In the genomic region with DNA sequence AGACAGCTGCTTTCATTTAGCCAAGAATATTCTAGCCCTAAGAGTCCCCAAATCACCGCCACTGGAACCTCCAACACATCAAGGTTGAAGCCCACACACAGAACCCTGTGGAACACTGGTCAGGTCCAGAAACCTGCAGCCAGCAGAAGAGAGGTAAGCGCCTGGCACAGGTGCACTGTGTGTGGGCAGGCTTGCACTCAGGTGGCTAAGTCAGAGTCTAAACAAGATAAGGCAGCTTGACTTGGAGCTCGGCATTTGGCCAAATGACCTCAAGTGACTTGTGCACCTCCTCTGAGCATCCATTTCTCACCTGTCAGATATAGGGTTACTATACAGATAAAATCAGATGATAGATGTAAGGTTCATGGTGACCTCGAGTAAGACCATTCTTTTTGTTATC, we compare ENCODE assay signal across 24 mouse cellular contexts. TPM values are rescaled to one million over a fixed set of nuclear protein-coding genes. Genes with fewer than 3 reads are reported as not detected.
DNase-seq lines count a peak whose midpoint lies in the region; ATAC-seq and TF ChIP-seq lines count a peak whose summit lies in the region.
"Had no signal": no experiment of that assay in that cellular context is flagged by ENCODE, and none has a peak within 500 bp of the region (broad histone marks: within the 10 kb centered on the region; RNA-seq: fewer than 3 reads in every experiment).

No protein-coding gene starts in this region.

- no peak for TF ChIP-seq EP300 in stomach, postnatal 0 days (optimal IDR thresholded peaks at IDR 0.05)

- 41% methylated on average over 4 of the region's 4 CpGs for WGBS in kidney, embryonic 16.5 days
- WGBS in kidney, adult 2 months: 61% methylated on average over 4 of the region's 4 CpGs
- WGBS in midbrain, embryonic 10.5 days: 85% methylated on average over 4 of the region's 4 CpGs
- WGBS in midbrain, embryonic 13.5 days: 91% methylated on average over 4 of the region's 4 CpGs
- WGBS in stomach, postnatal 0 days: 42% methylated on average over 4 of the region's 4 CpGs

- 0 out of 2 replicates have a peak, but pooled peaks have one; percentile 60 for ATAC-seq in kidney, embryonic 16.5 days (ENCODE audit: low FRiP score, low TSS enrichment)
- no peak for ATAC-seq in midbrain, embryonic 13.5 days
- ATAC-seq in stomach, postnatal 0 days (ENCODE audit: low FRiP score, low TSS enrichment): peak; percentile 65
- ATAC-seq: CD4-positive, CD25-positive, alpha-beta regulatory T cell, adult 4 months; forebrain, embryonic 14.5 days; forebrain, postnatal 0 days had no signal

- H3K27ac ChIP-seq in kidney, embryonic 16.5 days (ENCODE audit: low read length): no peak overlapping the region
- H3K27ac ChIP-seq in kidney, adult 2 months (ENCODE audit: insufficient read depth, low read depth, low read length): no peak overlapping the region
- no peak overlapping the region for H3K27ac ChIP-seq in midbrain, embryonic 10.5 days (replicated peaks)
- no peak overlapping the region for H3K27ac ChIP-seq in midbrain, embryonic 13.5 days
- no peak overlapping the region for H3K27ac ChIP-seq in stomach, postnatal 0 days (replicated peaks)
- H3K27ac ChIP-seq: embryonic facial prominence, embryonic 12.5 days; embryonic facial prominence, embryonic 15.5 days; gastrocnemius, adult 2 months; heart, embryonic 13.5 days; hindbrain, embryonic 14.5 days had no signal

- TF ChIP-seq CTCF in kidney, adult 2 months (conservative IDR thresholded peaks at IDR 0.05; ENCODE audit: insufficient read depth, insufficient read length, low read depth, low read length): no peak
- no peak for TF ChIP-seq CTCF in stomach, postnatal 0 days (IDR thresholded peaks at IDR 0.05; ENCODE audit: low read depth)

- no peak for DNase-seq in kidney, adult 2 months
- DNase-seq in midbrain, embryonic 10.5 days (ENCODE audit: low spot score): peak; percentile 7
- peak; percentile 62 for DNase-seq in stomach, postnatal 0 days (ENCODE audit: low spot score)
- DNase-seq in yolk sac, embryonic 10.5 days (ENCODE audit: low spot score): no peak
- DNase-seq: adrenal gland, adult 2 months; adrenal gland, postnatal 14 days; cerebellum, adult 11 months; cerebellum, adult 2 months; cerebellum, adult 9-11 months; cerebellum, postnatal 25 days; forebrain, postnatal 0 days; gastrocnemius, adult 2 months; gastrocnemius, postnatal 14 days; heart, adult 18-20 months; heart, postnatal 14 days; heart, postnatal 4 days had no signal

- no peak overlapping the region for H3K9ac ChIP-seq in kidney, embryonic 16.5 days (replicated peaks; ENCODE audit: low read length)
- no peak overlapping the region for H3K9ac ChIP-seq in midbrain, embryonic 13.5 days (replicated peaks)
- no peak overlapping the region for H3K9ac ChIP-seq in stomach, postnatal 0 days (ENCODE audit: low read length)
- H3K9ac ChIP-seq: embryonic facial prominence, embryonic 12.5 days; embryonic facial prominence, embryonic 15.5 days; forebrain, postnatal 0 days; heart, embryonic 13.5 days; hindbrain, embryonic 14.5 days had no signal

- peaks cover 28% of the 10 kb centered on the region for H3K4me1 ChIP-seq in kidney, embryonic 16.5 days (ENCODE audit: insufficient read depth, low read length)
- H3K4me1 ChIP-seq in kidney, adult 2 months (ENCODE audit: control insufficient read depth, insufficient read depth, low read length): no peaks in the 10 kb centered on the region
- H3K4me1 ChIP-seq in midbrain, embryonic 10.5 days: peaks cover 32% of the 10 kb centered on the region
- peaks cover 36% of the 10 kb centered on the region for H3K4me1 ChIP-seq in midbrain, embryonic 13.5 days (replicated peaks)
- peaks cover 4% of the 10 kb centered on the region for H3K4me1 ChIP-seq in stomach, postnatal 0 days (replicated peaks; ENCODE audit: control insufficient read depth, insufficient read depth)
- H3K4me1 ChIP-seq: embryonic facial prominence, embryonic 15.5 days had no signal

- H3K9me3 ChIP-seq in kidney, embryonic 16.5 days (ENCODE audit: low read length): no peaks in the 10 kb centered on the region
- H3K9me3 ChIP-seq in midbrain, embryonic 10.5 days (replicated peaks): no peaks in the 10 kb centered on the region
- no peaks in the 10 kb centered on the region for H3K9me3 ChIP-seq in midbrain, embryonic 13.5 days
- no peaks in the 10 kb centered on the region for H3K9me3 ChIP-seq in stomach, postnatal 0 days (ENCODE audit: control insufficient read depth, low read length)
- H3K9me3 ChIP-seq: embryonic facial prominence, embryonic 12.5 days; embryonic facial prominence, embryonic 15.5 days; heart, embryonic 13.5 days had no signal

- no peaks in the 10 kb centered on the region for H3K36me3 ChIP-seq in kidney, embryonic 16.5 days (ENCODE audit: insufficient read depth, low read length)
- H3K36me3 ChIP-seq in kidney, adult 2 months (ENCODE audit: control insufficient read depth, insufficient read depth, low read length): no peaks in the 10 kb centered on the region
- no peaks in the 10 kb centered on the region for H3K36me3 ChIP-seq in midbrain, embryonic 10.5 days
- H3K36me3 ChIP-seq in midbrain, embryonic 13.5 days: no peaks in the 10 kb centered on the region; the same call in 1 of the 2 replicates
- H3K36me3 ChIP-seq in stomach, postnatal 0 days (ENCODE audit: control insufficient read depth, insufficient read depth, low read length): no peaks in the 10 kb centered on the region
- H3K36me3 ChIP-seq: embryonic facial prominence, embryonic 15.5 days; heart, embryonic 13.5 days had no signal

- no peaks in the 10 kb centered on the region for H3K27me3 ChIP-seq in kidney, embryonic 16.5 days (ENCODE audit: insufficient read depth, low read length)
- H3K27me3 ChIP-seq in kidney, adult 2 months (replicated peaks; ENCODE audit: control insufficient read depth, insufficient read depth, low read length): no peaks in the 10 kb centered on the region
- H3K27me3 ChIP-seq in midbrain, embryonic 10.5 days (ENCODE audit: low read depth, poor library complexity, severe bottlenecking): no peaks in the 10 kb centered on the region
- H3K27me3 ChIP-seq in midbrain, embryonic 13.5 days: no peaks in the 10 kb centered on the region; the same call in 1 of the 2 replicates
- no peaks in the 10 kb centered on the region for H3K27me3 ChIP-seq in stomach, postnatal 0 days (ENCODE audit: control insufficient read depth, insufficient read depth, low read length)
- H3K27me3 ChIP-seq: embryonic facial prominence, embryonic 12.5 days; embryonic facial prominence, embryonic 15.5 days; heart, embryonic 13.5 days had no signal

- H3K4me2 ChIP-seq in kidney, embryonic 16.5 days (replicated peaks; ENCODE audit: low read depth, low read length): no peak overlapping the region
- H3K4me2 ChIP-seq in midbrain, embryonic 13.5 days (replicated peaks): no peak overlapping the region
- H3K4me2 ChIP-seq in stomach, postnatal 0 days (replicated peaks; ENCODE audit: low read depth): no peak overlapping the region
- H3K4me2 ChIP-seq: embryonic facial prominence, embryonic 12.5 days; embryonic facial prominence, embryonic 15.5 days; heart, embryonic 13.5 days; hindbrain, embryonic 14.5 days had no signal

- no peak overlapping the region for H3K4me3 ChIP-seq in kidney, embryonic 16.5 days (ENCODE audit: low read length)
- H3K4me3 ChIP-seq in kidney, adult 2 months (ENCODE audit: insufficient read depth, low read depth, low read length): no peak overlapping the region
- H3K4me3 ChIP-seq in midbrain, embryonic 10.5 days: no peak overlapping the region
- no peak overlapping the region for H3K4me3 ChIP-seq in midbrain, embryonic 13.5 days (replicated peaks)
- no peak overlapping the region for H3K4me3 ChIP-seq in stomach, postnatal 0 days (ENCODE audit: low read depth, low read length)
- H3K4me3 ChIP-seq: embryonic facial prominence, embryonic 12.5 days; embryonic facial prominence, embryonic 15.5 days; gastrocnemius, adult 2 months; heart, embryonic 13.5 days had no signal

- TF ChIP-seq POLR2A in kidney, adult 2 months (IDR thresholded peaks at IDR 0.05; ENCODE audit: low read depth, low read length): no peak

RNA-seq across cellular contexts. Expression of a gene that starts 53.4 kb away (rescaled TPM):
- 29.3 and 30.9 TPM in 2 replicates for polyA plus RNA-seq in kidney, embryonic 16.5 days (2015; fragmentation: Nextera tagmentation; extraction: Ambion mirVana)
- 20.0 and 21.8 TPM in 2 replicates for polyA plus RNA-seq in kidney, adult 2 months (2012; rRNA removed)
- 29.6 and 35.6 TPM in 2 replicates for polyA plus RNA-seq in midbrain, embryonic 10.5 days (2016; fragmentation: Nextera tagmentation; extraction: Ambion mirVana)
- 22.3 and 25.5 TPM in 2 replicates for polyA plus RNA-seq in midbrain, embryonic 13.5 days (2015; fragmentation: Nextera tagmentation; extraction: Ambion mirVana)
- 16.9 and 19.0 TPM in 2 replicates for polyA plus RNA-seq in stomach, postnatal 0 days (2015; fragmentation: Nextera tagmentation; extraction: Ambion mirVana)

Comparison
In these comparisons a context has a peak if more than half of its experiments do, and no peak if none do; other contexts are left out.
1. DNase-seq: peak in midbrain, embryonic 10.5 days (single experiment) and stomach, postnatal 0 days (single experiment); none in kidney, adult 2 months (single experiment) and yolk sac, embryonic 10.5 days (single experiment).